Mouse (Mus musculus): ENCODE measurements at regions not wholly inside any gene's neighbourhood (a gene's known extent, or its start where the extent isn't known, plus 50 kb on each side); places are given as distances from the start of the nearest gene placed in this dataset.

DNA sequence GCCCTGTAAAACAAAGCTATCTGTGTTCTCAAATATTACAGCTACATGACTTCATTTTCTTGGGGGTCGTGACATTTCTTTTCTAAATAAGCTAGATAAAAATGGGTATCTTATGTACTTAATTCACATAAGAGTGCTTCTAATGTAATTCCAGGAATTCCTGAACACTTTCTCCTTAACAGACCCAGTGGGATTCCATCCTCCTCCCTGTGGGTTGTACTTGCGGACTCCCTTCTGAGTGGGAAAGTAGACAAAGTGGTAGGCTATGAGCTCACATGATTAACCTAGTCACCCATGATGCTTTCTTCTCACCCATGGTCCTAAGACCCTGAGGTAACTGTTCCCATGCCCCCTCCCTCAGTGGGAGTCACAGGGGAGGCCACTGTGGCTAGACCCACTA, 212.7 kb upstream of the Mon1b start:
- Histone ChIP-seq H3K4me3 (ENCODE audit: low read depth, low read length) (no peak overlapping the region), H3K36me3 (ENCODE audit: control insufficient read depth, insufficient read depth, low read length) (no peaks in the 10 kb centered on the region), H3K4me2 (ENCODE audit: low read length) (no peak overlapping the region), H3K9ac (ENCODE audit: low read depth, low read length) (no peak overlapping the region), H3K4me1 (ENCODE audit: control insufficient read depth, insufficient read depth, low read length) (no peaks in the 10 kb centered on the region), H3K27me3 (ENCODE audit: control insufficient read depth, insufficient read depth, low read depth, low read length) (no peaks in the 10 kb centered on the region), H3K27ac (ENCODE audit: low read length) (no peak overlapping the region), H3K9me3 (replicated peaks; ENCODE audit: control insufficient read depth, low read length, poor library complexity, severe bottlenecking) (no peaks in the 10 kb centered on the region)
- 91% methylated on average over 2 of the region's 2 CpGs for WGBS
- ATAC-seq, result no peak

DNA sequence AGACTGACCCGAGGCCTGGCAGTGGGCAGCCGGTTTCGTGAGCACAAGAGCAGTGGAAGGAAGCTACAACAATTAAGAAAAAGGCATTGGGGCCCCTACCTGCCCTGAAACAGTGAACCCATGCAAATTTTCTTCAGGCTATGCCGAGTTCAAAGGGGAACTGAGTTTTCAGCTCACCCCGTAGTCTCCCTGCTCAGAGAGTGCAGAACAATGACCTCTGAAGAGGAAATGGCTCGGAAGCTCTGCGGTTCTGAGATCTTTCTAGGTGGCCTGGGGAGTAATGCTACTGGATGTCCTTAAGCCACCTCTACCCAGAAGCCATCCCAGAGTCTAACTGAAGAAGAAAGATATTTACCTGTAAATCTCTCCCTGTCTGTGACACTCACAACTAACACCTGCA, 196.3 kb upstream of the Mon1b start:
- no peak overlapping the region for H3K4me3 ChIP-seq (ENCODE audit: low read depth, low read length)
- no peaks in the 10 kb centered on the region for H3K27me3 ChIP-seq (ENCODE audit: control insufficient read depth, insufficient read depth, low read depth, low read length)
- no peaks in the 10 kb centered on the region for H3K9me3 ChIP-seq (replicated peaks; ENCODE audit: control insufficient read depth, low read length, poor library complexity, severe bottlenecking)
- H3K4me2 ChIP-seq (ENCODE audit: low read length), result no peak overlapping the region
- no peaks in the 10 kb centered on the region for H3K36me3 ChIP-seq (ENCODE audit: control insufficient read depth, insufficient read depth, low read length)
- ATAC-seq, result no peak
- no peak overlapping the region for H3K27ac ChIP-seq (ENCODE audit: low read length)
- no peaks in the 10 kb centered on the region for H3K4me1 ChIP-seq (ENCODE audit: control insufficient read depth, insufficient read depth, low read length)
- no peak overlapping the region for H3K9ac ChIP-seq (ENCODE audit: low read depth, low read length)
- WGBS, result 70% methylated on average over 7 of the region's 7 CpGs

- H3K27me3 ChIP-seq (ENCODE audit: control insufficient read depth, insufficient read depth, low read depth, low read length), result no peaks in the 10 kb centered on the region
- no peaks in the 10 kb centered on the region for H3K9me3 ChIP-seq (replicated peaks; ENCODE audit: control insufficient read depth, low read length, poor library complexity, severe bottlenecking)
- H3K36me3 ChIP-seq (ENCODE audit: control insufficient read depth, insufficient read depth, low read length), result no peaks in the 10 kb centered on the region
- WGBS, result 70% methylated on average over 2 of the region's 2 CpGs
- H3K4me3 ChIP-seq (ENCODE audit: low read depth, low read length), result no peak overlapping the region
- no peak overlapping the region for H3K9ac ChIP-seq (ENCODE audit: low read depth, low read length)
- H3K27ac ChIP-seq (ENCODE audit: low read length), result no peak overlapping the region
- no peak overlapping the region for H3K4me2 ChIP-seq (ENCODE audit: low read length)
- no peak for ATAC-seq
- no peaks in the 10 kb centered on the region for H3K4me1 ChIP-seq (ENCODE audit: control insufficient read depth, insufficient read depth, low read length)
Observed at GRCm38 (mm10) chr8:113454022-113454421, 181.4 kb upstream of the Mon1b start.

- no peak for ATAC-seq
- Histone ChIP-seq H3K4me2 (ENCODE audit: low read length) (no peak overlapping the region), H3K27me3 (ENCODE audit: control insufficient read depth, insufficient read depth, low read depth, low read length) (no peaks in the 10 kb centered on the region), H3K9me3 (replicated peaks; ENCODE audit: control insufficient read depth, low read length, poor library complexity, severe bottlenecking) (no peaks in the 10 kb centered on the region), H3K4me3 (ENCODE audit: low read depth, low read length) (no peak overlapping the region), H3K9ac (ENCODE audit: low read depth, low read length) (no peak overlapping the region), H3K4me1 (ENCODE audit: control insufficient read depth, insufficient read depth, low read length) (no peaks in the 10 kb centered on the region), H3K27ac (ENCODE audit: low read length) (no peak overlapping the region), H3K36me3 (ENCODE audit: control insufficient read depth, insufficient read depth, low read length) (no peaks in the 10 kb centered on the region)
- 77% methylated on average over 9 of the region's 9 CpGs for WGBS
Observed at GRCm38 (mm10) chr8:113464625-113465024, 170.8 kb upstream of the Mon1b start.

GRCm38 (mm10) chr8:113465156-113465555, 170.2 kb upstream of the Mon1b start:
- WGBS, result 67% methylated on average over 11 of the region's 11 CpGs
- Histone ChIP-seq H3K4me1 (ENCODE audit: control insufficient read depth, insufficient read depth, low read length) (no peaks in the 10 kb centered on the region), H3K4me3 (ENCODE audit: low read depth, low read length) (no peak overlapping the region), H3K27me3 (ENCODE audit: control insufficient read depth, insufficient read depth, low read depth, low read length) (no peaks in the 10 kb centered on the region), H3K36me3 (ENCODE audit: control insufficient read depth, insufficient read depth, low read length) (no peaks in the 10 kb centered on the region), H3K9me3 (replicated peaks; ENCODE audit: control insufficient read depth, low read length, poor library complexity, severe bottlenecking) (no peaks in the 10 kb centered on the region), H3K4me2 (ENCODE audit: low read length) (no peak overlapping the region), H3K27ac (ENCODE audit: low read length) (no peak overlapping the region), H3K9ac (ENCODE audit: low read depth, low read length) (no peak overlapping the region)
- no peak for ATAC-seq

- WGBS, result 96% methylated on average over 9 of the region's 9 CpGs
- Histone ChIP-seq H3K4me2 (ENCODE audit: low read length) (no peak overlapping the region), H3K4me3 (ENCODE audit: low read depth, low read length) (no peak overlapping the region), H3K27ac (ENCODE audit: low read length) (no peak overlapping the region), H3K4me1 (ENCODE audit: control insufficient read depth, insufficient read depth, low read length) (no peaks in the 10 kb centered on the region), H3K36me3 (ENCODE audit: control insufficient read depth, insufficient read depth, low read length) (no peaks in the 10 kb centered on the region), H3K9me3 (replicated peaks; ENCODE audit: control insufficient read depth, low read length, poor library complexity, severe bottlenecking) (no peaks in the 10 kb centered on the region), H3K27me3 (ENCODE audit: control insufficient read depth, insufficient read depth, low read depth, low read length) (no peaks in the 10 kb centered on the region), H3K9ac (ENCODE audit: low read depth, low read length) (no peak overlapping the region)
- no peak for ATAC-seq
Observed at GRCm38 (mm10) chr8:113466683-113467082, 168.7 kb upstream of the Mon1b start.

GRCm38 (mm10) chr8:113489436-113490107, 145.8 kb upstream of the Mon1b start:
- no peak for ATAC-seq
- H3K27me3 ChIP-seq (ENCODE audit: control insufficient read depth, insufficient read depth, low read depth, low read length), result no peaks in the 10 kb centered on the region
- H3K9me3 ChIP-seq (replicated peaks; ENCODE audit: control insufficient read depth, low read length, poor library complexity, severe bottlenecking), result no peaks in the 10 kb centered on the region
- H3K9ac ChIP-seq (ENCODE audit: low read depth, low read length), result no peak overlapping the region
- H3K27ac ChIP-seq (ENCODE audit: low read length), result no peak overlapping the region
- 82% methylated on average over 2 of the region's 2 CpGs for WGBS
- no peaks in the 10 kb centered on the region for H3K36me3 ChIP-seq (ENCODE audit: control insufficient read depth, insufficient read depth, low read length)
- no peak overlapping the region for H3K4me3 ChIP-seq (ENCODE audit: low read depth, low read length)
- no peak overlapping the region for H3K4me2 ChIP-seq (ENCODE audit: low read length)
- H3K4me1 ChIP-seq (ENCODE audit: control insufficient read depth, insufficient read depth, low read length), result no peaks in the 10 kb centered on the region

GRCm38 (mm10) chr8:113490891-113491290, 144.5 kb upstream of the Mon1b start:
- H3K4me2 ChIP-seq (ENCODE audit: low read length), result no peak overlapping the region
- ATAC-seq, result no peak
- no peak overlapping the region for H3K4me3 ChIP-seq (ENCODE audit: low read depth, low read length)
- no peaks in the 10 kb centered on the region for H3K36me3 ChIP-seq (ENCODE audit: control insufficient read depth, insufficient read depth, low read length)
- no peaks in the 10 kb centered on the region for H3K27me3 ChIP-seq (ENCODE audit: control insufficient read depth, insufficient read depth, low read depth, low read length)
- H3K27ac ChIP-seq (ENCODE audit: low read length), result no peak overlapping the region
- 58% methylated on average over 3 of the region's 3 CpGs for WGBS
- H3K9me3 ChIP-seq (replicated peaks; ENCODE audit: control insufficient read depth, low read length, poor library complexity, severe bottlenecking), result no peaks in the 10 kb centered on the region
- H3K4me1 ChIP-seq (ENCODE audit: control insufficient read depth, insufficient read depth, low read length), result no peaks in the 10 kb centered on the region
- H3K9ac ChIP-seq (ENCODE audit: low read depth, low read length), result no peak overlapping the region

- no peak overlapping the region for H3K4me2 ChIP-seq (ENCODE audit: low read length)
- no peak overlapping the region for H3K9ac ChIP-seq (ENCODE audit: low read depth, low read length)
- 79% methylated on average over 12 of the region's 12 CpGs for WGBS
- H3K36me3 ChIP-seq (ENCODE audit: control insufficient read depth, insufficient read depth, low read length), result no peaks in the 10 kb centered on the region
- ATAC-seq, result no peak
- H3K27ac ChIP-seq (ENCODE audit: low read length), result no peak overlapping the region
- H3K9me3 ChIP-seq (replicated peaks; ENCODE audit: control insufficient read depth, low read length, poor library complexity, severe bottlenecking), result no peaks in the 10 kb centered on the region
- H3K27me3 ChIP-seq (ENCODE audit: control insufficient read depth, insufficient read depth, low read depth, low read length), result no peaks in the 10 kb centered on the region
- no peaks in the 10 kb centered on the region for H3K4me1 ChIP-seq (ENCODE audit: control insufficient read depth, insufficient read depth, low read length)
- H3K4me3 ChIP-seq (ENCODE audit: low read depth, low read length), result no peak overlapping the region
Observed at GRCm38 (mm10) chr8:113496896-113497295, 138.5 kb upstream of the Mon1b start.

Measured in midbrain, embryonic 16.5 days (tissue).